Mouse (Mus musculus) midbrain, postnatal 0 days (tissue): ENCODE results near the gene Trmt13. TPM values are rescaled to one million over a fixed set of nuclear protein-coding genes. Genes with fewer than 3 reads are reported as not detected.

Experiments
- ATAC-seq: fragments of 200-750 bp; cut with Nextera tagmentation; 2 replicates; pipeline ENCODE4 v1.8.0; 2017; ENCODE audit warnings: moderate number of reproducible peaks, mild to moderate bottlenecking, moderate TSS enrichment, moderate library complexity; ENCODE audit not compliant: low FRiP score
- DNase-seq: peaks from one replicate; pipeline ENCODE4 v3.0.0-alpha.2; 2015; ENCODE audit warnings: low spot score
- H3K27ac ChIP-seq: fragments of 300-500 bp; sonication (generic); 2 replicates; pipeline ENCODE4 v1.5.1; 2014; ENCODE audit warnings: low read depth, mild to moderate bottlenecking, low read length, mixed read lengths
- H3K27me3 ChIP-seq: fragments of 300-500 bp; sonication (generic); 2 replicates; pipeline ENCODE4 v1.6.1; 2014; ENCODE audit warnings: low read length, control low read depth, mixed read lengths; ENCODE audit not compliant: insufficient read depth
- H3K36me3 ChIP-seq: fragments of 300-500 bp; sonication (generic); 2 replicates; pipeline ENCODE4 v1.6.1; 2014; ENCODE audit warnings: low read length, control low read depth, mixed read lengths; ENCODE audit not compliant: insufficient read depth
- H3K4me1 ChIP-seq: fragments of 300-500 bp; sonication (generic); 2 replicates; pipeline ENCODE4 v1.6.1; 2014; ENCODE audit warnings: mild to moderate bottlenecking, control low read depth, antibody characterized with exemption, low read length, mixed read lengths; ENCODE audit not compliant: insufficient read depth
- H3K4me2 ChIP-seq: fragments of 300-500 bp; sonication (generic); 2 replicates; pipeline ENCODE4 v1.6.1; 2014; ENCODE audit warnings: low read depth, mild to moderate bottlenecking, low read length, mixed read lengths; ENCODE audit not compliant: poor library complexity, severe bottlenecking
- H3K4me3 ChIP-seq: fragments of 300-500 bp; sonication (generic); 2 replicates; pipeline ENCODE4 v1.5.1; 2014; ENCODE audit warnings: low read depth, mild to moderate bottlenecking, low read length, moderate library complexity
- H3K9ac ChIP-seq: fragments of 300-500 bp; sonication (generic); replicated peaks from 2 replicates; pipeline ENCODE4 v1.6.1; 2014; ENCODE audit warnings: mild to moderate bottlenecking, low read length, moderate library complexity, mixed read lengths; ENCODE audit not compliant: poor library complexity, severe bottlenecking
- H3K9me3 ChIP-seq: fragments of 300-500 bp; sonication (generic); 2 replicates; pipeline ENCODE4 v1.6.1; 2016; ENCODE audit warnings: low read length, control low read depth
- CTCF ChIP-seq: IDR thresholded peaks from 2 replicates; pipeline ENCODE4 v1.5.1; 2016; ENCODE audit warnings: antibody characterized with exemption, mild to moderate bottlenecking
- WGBS: fragments of 180-500 bp; shearing (Covaris S2); extraction: QIAGEN DNeasy Blood & Tissue Kit; methylation state at CpG from one replicate; pipeline ENCODE4 v1.1.7; 2014; 5-methylcytosine and 5-hydroxymethylcytosine counted together
- polyA plus RNA-seq: library from polyadenylated mRNA; unstranded; fragments of >200 nt; fragmentation: Nextera tagmentation; extraction: Ambion mirVana; gene quantifications from 2 replicates; pipeline ENCODE4 v1.2.1, GENCODE M21; 2015
- total RNA-seq: library from RNA; depleted of rRNA; stranded (reverse); fragments of >200 nt; gene quantifications from 2 replicates; pipeline ENCODE4 v1.2.3, GENCODE M21; 2014

The Trmt13 gene
- total and polyA plus RNA-seq, 2 experiments from 2014 or later, result 12.2 to 23.4 TPM

DNA sequence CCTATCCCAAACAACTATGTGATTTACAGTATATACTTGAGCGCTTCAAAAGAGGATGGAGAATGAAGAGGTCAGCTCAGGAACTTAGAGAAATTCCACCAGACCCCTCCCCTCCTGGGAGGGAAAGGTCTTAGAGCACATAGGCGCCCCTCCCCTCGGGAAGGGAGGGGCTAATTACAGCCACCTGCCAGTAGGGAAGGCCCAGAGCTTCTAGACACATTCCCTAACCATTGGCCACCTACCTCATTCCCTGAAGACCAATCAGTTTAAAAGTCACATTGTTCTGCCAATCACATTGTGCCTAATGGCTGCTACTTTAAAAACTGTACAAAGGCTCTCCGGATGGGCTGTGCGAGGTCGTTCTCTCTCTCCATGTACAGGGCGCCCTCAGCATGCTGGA, 8.3 kb upstream of the Trmt13 start:
- no peak overlapping the region for H3K9ac ChIP-seq

DNA sequence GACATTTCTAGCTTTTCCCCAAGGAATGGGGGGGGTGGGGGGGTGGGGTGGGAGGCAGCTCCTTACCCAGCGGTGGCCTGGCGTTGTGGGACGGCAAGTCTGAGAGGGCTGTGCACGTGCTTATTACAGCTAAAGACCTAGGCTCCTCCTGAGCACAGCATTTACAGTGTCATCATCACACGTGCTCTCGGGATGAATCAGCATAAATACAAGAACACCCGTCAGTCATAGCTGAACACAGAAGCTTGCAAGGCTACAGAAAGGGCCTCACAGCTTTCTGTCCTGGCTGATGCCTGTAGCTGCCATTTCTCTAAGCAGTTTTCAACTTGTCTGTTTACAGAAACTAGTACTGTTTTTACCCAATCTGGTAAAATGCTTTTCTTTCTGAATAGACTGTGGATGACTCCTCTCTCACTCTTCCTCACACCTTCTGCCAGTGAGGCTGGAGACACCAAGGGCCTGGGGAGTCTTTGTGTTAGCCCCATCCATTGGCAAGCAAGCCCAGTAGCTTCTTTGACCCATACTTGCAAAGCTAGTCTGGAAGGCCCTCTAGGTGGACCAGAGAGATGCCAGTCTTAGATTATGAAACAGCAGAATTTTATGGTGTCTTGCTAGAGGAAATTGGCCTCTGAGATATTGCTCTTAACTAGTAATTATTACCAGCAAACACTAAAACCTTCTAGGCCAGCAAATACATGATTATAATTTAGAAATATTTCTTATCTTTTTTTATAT, 6.4 kb upstream of the Trmt13 start:
- Histone ChIP-seq H3K4me1 (no peaks in the 10 kb centered on the region), H3K27me3 (no peaks in the 10 kb centered on the region), H3K9me3 (no peaks in the 10 kb centered on the region), H3K36me3 (peaks cover 3% of the 10 kb centered on the region; the same call in 1 of the 2 replicates), H3K27ac (no peak overlapping the region), H3K4me2 (no peak overlapping the region), H3K9ac (no peak overlapping the region), H3K4me3 (no peak overlapping the region)
- ATAC-seq, result no peak
- DNase-seq, result no peak
- no peak for TF ChIP-seq CTCF
- 91% methylated on average over 7 of the region's 7 CpGs for WGBS

More for the DNA sequence above, 8.3 kb upstream of the Trmt13 start:
- Histone ChIP-seq H3K27ac (no peak overlapping the region), H3K4me2 (no peak overlapping the region), H3K9me3 (no peaks in the 10 kb centered on the region), H3K36me3 (peaks cover 3% of the 10 kb centered on the region; the same call in 1 of the 2 replicates), H3K4me1 (no peaks in the 10 kb centered on the region), H3K4me3 (no peak overlapping the region), H3K27me3 (no peaks in the 10 kb centered on the region)
- ATAC-seq, result no peak
- no peak for TF ChIP-seq CTCF
- no peak for DNase-seq
- WGBS, result 91% methylated on average over 7 of the region's 7 CpGs

DNA sequence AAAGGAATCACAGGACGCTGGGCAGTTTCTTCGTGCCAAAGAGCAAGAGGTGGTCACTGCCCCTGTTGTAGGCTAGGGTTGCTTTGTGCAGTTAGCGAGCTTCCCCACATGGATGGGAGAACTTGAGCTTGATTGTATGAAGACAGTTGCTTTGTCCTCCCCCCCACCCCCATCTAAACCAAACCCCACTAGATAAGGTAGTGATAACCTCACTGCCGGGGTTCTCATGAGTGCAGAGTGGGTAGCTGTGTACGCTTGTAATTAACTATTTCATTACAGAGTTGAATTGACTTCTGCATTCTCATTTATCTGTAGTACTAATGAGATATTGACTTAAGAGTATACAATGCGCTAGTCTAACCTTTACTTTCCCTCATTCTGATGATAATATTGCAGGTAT, 4.5 kb upstream of the Trmt13 start:
- H3K36me3 ChIP-seq, result peaks cover 9% of the 10 kb centered on the region
- no peaks in the 10 kb centered on the region for H3K9me3 ChIP-seq
- H3K27me3 ChIP-seq, result no peaks in the 10 kb centered on the region
- no peak for TF ChIP-seq CTCF
- no peak overlapping the region for H3K4me2 ChIP-seq
- no peak overlapping the region for H3K27ac ChIP-seq
- no peak overlapping the region for H3K4me3 ChIP-seq
- no peak overlapping the region for H3K9ac ChIP-seq
- no peaks in the 10 kb centered on the region for H3K4me1 ChIP-seq
- WGBS, result 90% methylated on average over 6 of the region's 6 CpGs
- ATAC-seq (no peak), DNase-seq (no peak)

DNA sequence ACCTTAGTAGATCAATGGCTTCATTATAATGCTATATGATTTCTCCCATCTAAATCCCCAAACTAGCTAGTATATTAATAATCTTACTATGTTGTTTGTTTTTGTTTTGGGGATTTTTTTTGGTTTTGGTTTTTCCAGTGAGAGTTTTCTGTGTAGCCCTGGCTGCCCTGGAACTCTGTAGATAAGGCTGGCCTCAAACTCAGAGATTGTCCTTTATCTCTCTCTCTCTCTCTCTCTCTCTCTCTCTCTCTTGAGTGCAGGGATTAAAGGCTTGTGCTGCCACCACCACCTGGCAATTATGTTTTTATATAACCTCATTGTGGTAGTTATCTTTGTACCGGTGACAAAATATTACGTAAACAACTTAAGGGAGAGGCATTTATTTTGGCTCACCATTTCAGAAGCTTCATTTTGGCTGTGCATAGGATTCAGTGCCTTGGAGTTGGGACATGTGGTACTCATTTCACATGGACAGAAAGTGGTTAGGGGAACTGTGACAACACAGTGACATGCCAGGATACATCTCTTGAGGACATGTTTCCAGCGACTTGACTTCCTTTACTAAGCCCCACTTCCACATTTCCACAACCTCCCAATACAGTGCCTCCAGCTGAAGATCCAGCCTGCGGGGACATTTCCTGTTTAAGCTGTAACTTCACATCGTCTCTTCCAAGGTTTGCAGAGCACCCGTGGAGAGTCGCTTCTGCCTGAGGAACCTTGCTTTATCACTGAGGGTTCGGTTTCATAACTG, 1.1 kb upstream of the Trmt13 start:
- Histone ChIP-seq H3K9ac (no peak overlapping the region), H3K36me3 (peaks cover 11% of the 10 kb centered on the region), H3K27ac (no peak overlapping the region), H3K4me1 (no peaks in the 10 kb centered on the region), H3K9me3 (no peaks in the 10 kb centered on the region), H3K4me3 (no peak overlapping the region), H3K4me2 (no peak overlapping the region), H3K27me3 (no peaks in the 10 kb centered on the region)
- DNase-seq (no peak), ATAC-seq (no peak)
- TF ChIP-seq CTCF, result no peak
- 91% methylated on average over 8 of the region's 8 CpGs for WGBS

DNA sequence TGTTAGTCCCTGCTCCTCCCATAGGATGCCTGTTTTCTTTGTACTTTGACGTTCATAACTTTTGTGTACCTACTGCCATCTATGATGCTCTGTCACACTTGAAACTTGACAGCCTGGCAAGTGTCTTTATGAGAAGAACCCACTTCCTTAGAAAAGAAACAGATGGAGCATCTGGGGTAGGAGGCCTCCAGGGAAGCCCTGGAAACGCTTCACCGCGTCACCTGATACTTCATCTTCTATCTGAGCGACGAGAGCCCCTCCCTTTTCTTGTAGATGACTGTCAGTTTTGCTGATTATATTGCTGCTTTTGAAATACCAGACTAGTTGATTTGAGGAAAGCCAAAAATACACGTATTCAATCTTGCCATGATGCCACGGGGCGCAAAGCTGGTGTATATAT, 9.8 kb downstream of the Trmt13 start:
- H3K27ac ChIP-seq, result no peak overlapping the region
- 81% methylated on average over 9 of the region's 9 CpGs for WGBS
- no peaks in the 10 kb centered on the region for H3K27me3 ChIP-seq
- H3K36me3 ChIP-seq, result no peaks in the 10 kb centered on the region
- no peak overlapping the region for H3K4me3 ChIP-seq
- H3K4me1 ChIP-seq, result no peaks in the 10 kb centered on the region
- no peak overlapping the region for H3K9ac ChIP-seq
- no peak overlapping the region for H3K4me2 ChIP-seq
- DNase-seq (peak; percentile 28), ATAC-seq (no peak)
- no peaks in the 10 kb centered on the region for H3K9me3 ChIP-seq
- TF ChIP-seq CTCF, result no peak

DNA sequence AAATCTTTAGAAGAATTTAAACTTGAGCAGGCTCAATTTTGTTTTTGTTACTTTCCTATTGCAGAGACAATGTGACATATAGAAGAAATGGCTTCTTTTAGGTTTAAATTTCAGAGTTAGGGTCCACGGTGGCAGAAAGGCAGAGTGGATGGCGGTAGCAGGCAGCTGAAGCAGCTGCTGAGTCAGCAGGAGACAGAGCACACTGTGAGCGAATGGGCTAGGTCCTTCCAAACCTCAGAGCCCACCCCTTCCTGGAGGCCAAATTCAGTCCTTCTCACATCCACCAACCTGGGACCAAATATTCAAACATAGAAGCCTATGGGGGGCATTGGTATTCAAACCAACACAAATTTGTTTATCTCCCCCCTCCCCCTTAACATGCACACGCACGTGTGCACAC, 12.6 kb downstream of the Trmt13 start:
- DNase-seq (no peak), ATAC-seq (no peak)
- no peak overlapping the region for H3K9ac ChIP-seq
- no peak overlapping the region for H3K4me2 ChIP-seq
- no peak for TF ChIP-seq CTCF
- no peaks in the 10 kb centered on the region for H3K27me3 ChIP-seq
- no peak overlapping the region for H3K27ac ChIP-seq
- H3K9me3 ChIP-seq, result no peaks in the 10 kb centered on the region
- no peaks in the 10 kb centered on the region for H3K4me1 ChIP-seq
- H3K36me3 ChIP-seq, result no peaks in the 10 kb centered on the region
- H3K4me3 ChIP-seq, result no peak overlapping the region
- WGBS, result 91% methylated on average over 5 of the region's 5 CpGs
